Mouse (Mus musculus): ENCODE measurements around the gene Clcn7. TPM values are rescaled to one million over a fixed set of nuclear protein-coding genes. Genes with fewer than 3 reads are reported as not detected.

Gene Clcn7
- total and polyA plus RNA-seq, 2 experiments from 2014 or later, result 22.9 to 40.6 TPM

DNA sequence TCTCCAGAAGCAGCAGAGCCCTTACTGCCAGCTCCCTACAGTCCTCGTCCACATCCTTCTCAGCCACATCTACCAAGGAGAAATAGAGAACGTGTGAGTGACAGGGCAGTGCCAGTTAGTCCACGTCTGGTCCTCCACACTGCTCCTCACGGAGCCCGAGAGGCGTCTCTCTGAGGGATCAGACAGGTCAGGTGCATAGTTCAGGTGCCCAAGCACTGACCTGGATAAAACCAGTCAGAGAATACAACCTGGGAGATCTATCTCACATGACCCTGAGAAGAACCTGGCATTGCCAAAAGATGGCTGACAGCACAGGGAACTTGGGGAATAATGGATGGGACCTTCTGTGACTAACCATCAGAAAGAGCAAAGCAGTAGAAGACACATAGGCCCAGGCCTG is 33.1 kb upstream of the Clcn7 start:
- no peak for ATAC-seq
- H3K9ac ChIP-seq (replicated peaks; ENCODE audit: low read length), result no peak overlapping the region
- no peak overlapping the region for H3K4me2 ChIP-seq (ENCODE audit: low read depth, low read length)
- no peak overlapping the region for H3K4me3 ChIP-seq (ENCODE audit: low read length)
- DNase-seq (ENCODE audit: low spot score), result no peak
- H3K27me3 ChIP-seq (ENCODE audit: insufficient read depth, low read length), result no peaks in the 10 kb centered on the region
- 95% methylated on average over 6 of the region's 6 CpGs for WGBS
- H3K36me3 ChIP-seq (ENCODE audit: insufficient read depth, low read length), result peaks cover 55% of the 10 kb centered on the region
- H3K4me1 ChIP-seq (ENCODE audit: insufficient read depth, low read length), result no peaks in the 10 kb centered on the region
- H3K9me3 ChIP-seq (ENCODE audit: low read length), result no peaks in the 10 kb centered on the region
- no peak for TF ChIP-seq CTCF (IDR thresholded peaks at IDR 0.05; ENCODE audit: low read depth)
- no peak overlapping the region for H3K27ac ChIP-seq

- Histone ChIP-seq H3K36me3 (ENCODE audit: insufficient read depth, low read length) (peaks cover 68% of the 10 kb centered on the region), H3K9ac (replicated peaks; ENCODE audit: low read length) (no peak overlapping the region), H3K27me3 (ENCODE audit: insufficient read depth, low read length) (no peaks in the 10 kb centered on the region), H3K4me2 (ENCODE audit: low read depth, low read length) (no peak overlapping the region), H3K27ac (no peak overlapping the region), H3K4me1 (ENCODE audit: insufficient read depth, low read length) (no peaks in the 10 kb centered on the region), H3K4me3 (ENCODE audit: low read length) (no peak overlapping the region), H3K9me3 (ENCODE audit: low read length) (no peaks in the 10 kb centered on the region)
- no peak for TF ChIP-seq CTCF (IDR thresholded peaks at IDR 0.05; ENCODE audit: low read depth)
- no peak for DNase-seq (ENCODE audit: low spot score)
- no peak for ATAC-seq
- WGBS, result 95% methylated on average over 11 of the region's 11 CpGs
Observed at GRCm38 (mm10) chr17:25101338-25101737, 31.9 kb upstream of the Clcn7 start.

GRCm38 (mm10) chr17:25107786-25108185 is 25.4 kb upstream of the Clcn7 start:
- no peak for DNase-seq (ENCODE audit: low spot score)
- Histone ChIP-seq H3K4me1 (ENCODE audit: insufficient read depth, low read length) (no peaks in the 10 kb centered on the region), H3K4me3 (ENCODE audit: low read length) (no peak overlapping the region), H3K27ac (no peak overlapping the region), H3K9me3 (ENCODE audit: low read length) (no peaks in the 10 kb centered on the region), H3K9ac (replicated peaks; ENCODE audit: low read length) (no peak overlapping the region), H3K27me3 (ENCODE audit: insufficient read depth, low read length) (no peaks in the 10 kb centered on the region), H3K36me3 (ENCODE audit: insufficient read depth, low read length) (peaks cover 52% of the 10 kb centered on the region), H3K4me2 (ENCODE audit: low read depth, low read length) (no peak overlapping the region)
- no peak for ATAC-seq
- 88% methylated on average over 12 of the region's 16 CpGs for WGBS
- no peak for TF ChIP-seq CTCF (IDR thresholded peaks at IDR 0.05; ENCODE audit: low read depth)

- Histone ChIP-seq H3K27me3 (ENCODE audit: insufficient read depth, low read length) (no peaks in the 10 kb centered on the region), H3K4me2 (ENCODE audit: low read depth, low read length) (no peak overlapping the region), H3K4me3 (ENCODE audit: low read length) (no peak overlapping the region), H3K36me3 (ENCODE audit: insufficient read depth, low read length) (peaks cover 37% of the 10 kb centered on the region), H3K9ac (replicated peaks; ENCODE audit: low read length) (no peak overlapping the region), H3K9me3 (ENCODE audit: low read length) (no peaks in the 10 kb centered on the region), H3K27ac (no peak overlapping the region), H3K4me1 (ENCODE audit: insufficient read depth, low read length) (peaks cover under 1% of the 10 kb centered on the region; the same call in 1 of the 2 replicates)
- DNase-seq (ENCODE audit: low spot score) (peak; percentile 48), ATAC-seq (peak; percentile 56)
- WGBS, result 87% methylated on average over 2 of the region's 2 CpGs
- TF ChIP-seq CTCF (IDR thresholded peaks at IDR 0.05; ENCODE audit: low read depth), result peak; percentile 76
Observed at GRCm38 (mm10) chr17:25109578-25109977, 23.6 kb upstream of the Clcn7 start.

DNA sequence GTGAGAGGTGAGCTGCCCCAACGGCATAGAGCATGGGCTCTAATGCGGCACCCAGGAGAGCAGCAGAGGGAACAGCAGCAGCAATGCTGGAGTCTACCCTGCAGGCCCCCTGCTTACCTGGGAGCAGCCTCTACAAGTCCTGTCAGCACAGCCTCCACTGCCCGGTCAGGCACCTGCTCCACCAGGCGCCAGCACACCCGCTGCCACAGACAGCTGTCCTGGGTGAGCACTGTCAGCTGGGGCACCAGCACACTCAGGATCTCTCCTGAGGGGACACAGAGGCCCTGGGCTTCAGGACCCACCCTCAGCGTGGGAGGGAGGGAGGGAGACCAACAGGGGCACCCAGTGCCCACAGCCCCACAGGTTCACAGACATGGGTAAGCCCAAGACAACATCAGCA is 22.6 kb upstream of the Clcn7 start:
- peaks cover 28% of the 10 kb centered on the region for H3K36me3 ChIP-seq (ENCODE audit: insufficient read depth, low read length)

DNA sequence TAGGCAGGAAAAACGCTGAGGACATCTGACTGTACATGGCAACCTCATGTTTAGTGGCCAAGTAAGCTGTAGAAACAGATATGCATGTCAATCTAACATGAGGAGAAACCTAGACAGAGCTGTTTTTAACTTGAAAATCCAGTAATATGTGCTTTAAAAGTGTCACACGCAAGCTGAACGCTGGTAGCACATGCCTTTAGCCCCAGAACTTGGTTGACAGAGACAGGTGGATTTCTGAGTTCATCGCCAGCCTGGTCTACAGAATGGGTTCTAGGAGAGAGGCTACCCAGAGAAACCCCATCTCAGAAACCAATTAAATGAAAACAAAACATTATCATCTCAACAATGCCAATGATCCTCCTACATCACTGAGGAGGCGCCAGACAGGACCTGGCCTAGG is 22.0 kb upstream of the Clcn7 start:
- DNase-seq (ENCODE audit: low spot score) (no peak), ATAC-seq (no peak)
- Histone ChIP-seq H3K27ac (peak overlapping the region; percentile 28; the same call in 1 of the 2 replicates), H3K36me3 (ENCODE audit: insufficient read depth, low read length) (peaks cover 21% of the 10 kb centered on the region; the same call in 1 of the 2 replicates), H3K4me1 (ENCODE audit: insufficient read depth, low read length) (peaks cover 6% of the 10 kb centered on the region; the same call in 1 of the 2 replicates), H3K9ac (replicated peaks; ENCODE audit: low read length) (no peak overlapping the region), H3K27me3 (ENCODE audit: insufficient read depth, low read length) (no peaks in the 10 kb centered on the region), H3K4me2 (ENCODE audit: low read depth, low read length) (no peak overlapping the region), H3K9me3 (ENCODE audit: low read length) (no peaks in the 10 kb centered on the region), H3K4me3 (ENCODE audit: low read length) (no peak overlapping the region)
- WGBS, result 92% methylated on average over 5 of the region's 5 CpGs
- no peak for TF ChIP-seq CTCF (IDR thresholded peaks at IDR 0.05; ENCODE audit: low read depth)

More for the DNA sequence above, 22.6 kb upstream of the Clcn7 start:
- 92% methylated on average over 6 of the region's 6 CpGs for WGBS
- H3K4me2 ChIP-seq (ENCODE audit: low read depth, low read length), result no peak overlapping the region
- H3K27me3 ChIP-seq (ENCODE audit: insufficient read depth, low read length), result no peaks in the 10 kb centered on the region
- no peak overlapping the region for H3K27ac ChIP-seq
- peaks cover 6% of the 10 kb centered on the region; the same call in 1 of the 2 replicates for H3K4me1 ChIP-seq (ENCODE audit: insufficient read depth, low read length)
- ATAC-seq, result no peak
- DNase-seq (ENCODE audit: low spot score), result no peak
- no peaks in the 10 kb centered on the region for H3K9me3 ChIP-seq (ENCODE audit: low read length)
- H3K9ac ChIP-seq (replicated peaks; ENCODE audit: low read length), result no peak overlapping the region
- no peak for TF ChIP-seq CTCF (IDR thresholded peaks at IDR 0.05; ENCODE audit: low read depth)
- H3K4me3 ChIP-seq (ENCODE audit: low read length), result no peak overlapping the region

DNA sequence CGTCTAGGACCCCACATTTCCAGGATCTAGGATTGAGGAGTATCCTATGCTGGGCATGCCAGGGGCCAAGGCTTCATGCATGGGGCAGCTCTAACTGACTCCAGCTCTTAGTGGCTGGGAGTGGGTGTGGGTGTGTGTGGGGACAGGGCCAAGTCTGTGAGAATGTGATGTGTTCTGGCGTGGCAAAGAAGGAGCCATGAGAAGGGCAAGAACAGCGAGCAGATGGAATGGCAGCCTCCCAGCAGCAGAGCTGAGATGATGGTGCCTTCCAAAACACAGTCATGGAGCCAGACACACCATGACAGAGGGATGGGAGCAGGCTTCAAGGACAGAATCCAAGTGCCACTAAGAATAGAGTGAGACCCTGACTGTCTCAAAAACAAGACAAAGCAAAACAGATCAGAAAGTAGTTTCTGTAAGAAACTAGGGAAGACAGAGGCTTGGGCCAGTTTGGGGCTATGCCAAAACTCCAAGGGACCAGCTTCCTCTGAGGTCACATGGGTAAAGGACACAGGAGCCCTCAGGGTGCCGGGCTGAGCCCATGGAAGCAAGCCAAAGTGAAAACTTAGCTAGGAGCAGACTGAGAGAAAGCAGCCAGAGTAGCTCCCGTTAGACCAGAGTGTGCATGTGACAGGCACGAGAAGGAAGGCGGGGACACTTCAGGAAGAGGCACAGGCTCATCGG is 21.3 kb upstream of the Clcn7 start:
- H3K27me3 ChIP-seq (ENCODE audit: insufficient read depth, low read length), result no peaks in the 10 kb centered on the region
- peaks cover 15% of the 10 kb centered on the region; the same call in 1 of the 2 replicates for H3K36me3 ChIP-seq (ENCODE audit: insufficient read depth, low read length)
- H3K4me1 ChIP-seq (ENCODE audit: insufficient read depth, low read length), result peaks cover 6% of the 10 kb centered on the region; the same call in 1 of the 2 replicates
- H3K4me3 ChIP-seq (ENCODE audit: low read length), result no peak overlapping the region
- peak overlapping the region; percentile 28; the same call in 1 of the 2 replicates for H3K27ac ChIP-seq
- peak; percentile 47 for DNase-seq (ENCODE audit: low spot score)
- H3K9ac ChIP-seq (replicated peaks; ENCODE audit: low read length), result no peak overlapping the region
- WGBS, result 56% methylated on average over 8 of the region's 8 CpGs
- no peak for TF ChIP-seq CTCF (IDR thresholded peaks at IDR 0.05; ENCODE audit: low read depth)
- no peaks in the 10 kb centered on the region for H3K9me3 ChIP-seq (ENCODE audit: low read length)
- no peak for ATAC-seq
- no peak overlapping the region for H3K4me2 ChIP-seq (ENCODE audit: low read depth, low read length)
